Mouse (Mus musculus) neural tube, embryonic 14.5 days (tissue): ENCODE data around the gene Vmn1r155. TPM values are rescaled to one million over a fixed set of nuclear protein-coding genes. Genes with fewer than 3 reads are reported as not detected.
"Not testable (repeated sequence)": the region's sequence is repeated elsewhere in the genome, so short reads cannot be mapped to it uniquely, and the experiment has no call there.

ENCODE experiments used
- ATAC-seq: fragments of 200-750 bp; cut with Nextera tagmentation; 2 replicates; pipeline ENCODE4 v1.8.0; 2017; ENCODE audit warnings: low read depth, mild to moderate bottlenecking, moderate TSS enrichment, moderate library complexity
- H3K27ac ChIP-seq: fragments of 300-500 bp; sonication (generic); 2 replicates; pipeline ENCODE4 v1.5.1; 2014; ENCODE audit warnings: low read depth, mild to moderate bottlenecking, control low read depth, low read length, moderate library complexity, mixed read lengths
- H3K27me3 ChIP-seq: fragments of 300-500 bp; sonication (generic); 2 replicates; pipeline ENCODE4 v1.6.1; 2014; ENCODE audit warnings: low read length; ENCODE audit not compliant: control insufficient read depth, insufficient read depth
- H3K36me3 ChIP-seq: fragments of 300-500 bp; sonication (generic); 2 replicates; pipeline ENCODE4 v1.6.1; 2014; ENCODE audit warnings: low read length, mixed read lengths; ENCODE audit not compliant: control insufficient read depth, insufficient read depth
- H3K4me1 ChIP-seq: fragments of 300-500 bp; sonication (generic); 2 replicates; pipeline ENCODE4 v1.6.1; 2014; ENCODE audit warnings: low read length; ENCODE audit not compliant: control insufficient read depth, insufficient read depth
- H3K4me2 ChIP-seq: fragments of 300-500 bp; sonication (generic); 2 replicates; pipeline ENCODE4 v1.6.1; 2014; ENCODE audit warnings: mild to moderate bottlenecking, low read depth, low read length, control low read depth
- H3K4me3 ChIP-seq: fragments of 300-500 bp; sonication (generic); 2 replicates; pipeline ENCODE4 v1.5.1; 2014; ENCODE audit warnings: low read depth, low read length, control low read depth, mixed read lengths
- H3K9ac ChIP-seq: fragments of 300-500 bp; sonication (generic); replicated peaks from 2 replicates; pipeline ENCODE4 v1.6.1; 2014; ENCODE audit warnings: low read depth, mild to moderate bottlenecking, control low read depth, low read length, mixed read lengths
- H3K9me3 ChIP-seq: fragments of 300-500 bp; sonication (generic); 2 replicates; pipeline ENCODE4 v1.6.1; 2016; ENCODE audit warnings: low read length; ENCODE audit not compliant: control insufficient read depth
- WGBS: fragments of 180-500 bp; shearing (Covaris S2); extraction: QIAGEN DNeasy Blood & Tissue Kit; methylation state at CpG from one replicate; pipeline ENCODE4 v1.1.7; 2014; 5-methylcytosine and 5-hydroxymethylcytosine counted together
- polyA plus RNA-seq: library from polyadenylated mRNA; unstranded; fragments of >200 nt; fragmentation: Nextera tagmentation; extraction: Ambion mirVana; gene quantifications from 2 replicates; pipeline ENCODE4 v1.2.1, GENCODE M21; 2014

The Vmn1r155 gene
- polyA plus RNA-seq = not detected in 2 replicates

DNA sequence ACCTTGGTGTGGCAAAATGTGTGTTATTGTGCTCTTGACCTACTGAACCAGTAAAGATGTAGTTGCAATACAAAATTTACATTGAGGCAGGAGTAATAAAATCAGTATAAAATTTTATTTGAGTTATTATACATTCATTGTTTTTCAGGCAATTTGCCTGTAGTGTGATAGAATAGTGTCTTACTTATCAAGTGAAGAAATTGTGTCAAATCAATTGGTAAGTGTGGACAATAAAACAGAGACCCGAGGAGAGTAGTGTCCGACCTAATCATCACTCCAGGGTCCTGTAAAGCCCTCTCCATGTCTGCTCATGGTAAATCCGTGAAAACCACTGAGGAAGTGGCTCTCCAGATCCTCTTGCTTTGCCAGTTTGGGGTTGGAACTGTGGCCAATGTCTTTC lies at the start of gene Vmn1r155:
Gene Vmn1r155, plus strand, starts transcription at position 301 of the 400 bp plus-strand sequence.
- no CpG with 5 or more reads among the region's 3 CpGs for WGBS
- not testable (repeated sequence) for H3K27ac ChIP-seq, H3K27me3 ChIP-seq, H3K36me3 ChIP-seq, ATAC-seq, H3K9me3 ChIP-seq, H3K9ac ChIP-seq, H3K4me1 ChIP-seq, H3K4me3 ChIP-seq, H3K4me2 ChIP-seq

GRCm38 (mm10) chr7:22692217-22692616 lies 34.4 kb downstream of the Vmn1r155 start, which contains the start of gene Gm8693:
Gm8693 (minus strand) TSS chr7:22692317.
- not testable (repeated sequence) for H3K4me2 ChIP-seq, ATAC-seq, H3K36me3 ChIP-seq, H3K4me1 ChIP-seq, H3K27me3 ChIP-seq, H3K4me3 ChIP-seq, H3K9me3 ChIP-seq, H3K9ac ChIP-seq, H3K27ac ChIP-seq
- no CpG with 5 or more reads among the region's 2 CpGs for WGBS

Other genes with a start within 250 kb of the Vmn1r155 start
- gene Vmn1r148, start 244.4 kb upstream of the Vmn1r155 start, polyA plus RNA-seq = not detected in 2 replicates
- gene Vmn1r149, start 219.8 kb upstream of the Vmn1r155 start, polyA plus RNA-seq = not detected in 2 replicates
- gene Gm10665, start 193.9 kb upstream of the Vmn1r155 start, polyA plus RNA-seq = not detected in 2 replicates
- not detected in 2 replicates for gene Vmn1r151, start 158.3 kb upstream of the Vmn1r155 start, polyA plus RNA-seq
- gene Vmn1r152, start 135.1 kb upstream of the Vmn1r155 start, polyA plus RNA-seq = not detected in 2 replicates
- gene Gm8677, start 123.1 kb upstream of the Vmn1r155 start, polyA plus RNA-seq = not detected in 2 replicates
- gene Gm4201, start 92.7 kb upstream of the Vmn1r155 start, polyA plus RNA-seq = not detected in 2 replicates
- not detected in 2 replicates for gene Gm4565, start 69.9 kb upstream of the Vmn1r155 start, polyA plus RNA-seq
- gene Gm8693, start 34.3 kb downstream of the Vmn1r155 start, polyA plus RNA-seq = not detected in 2 replicates
- not detected in 2 replicates for gene Gm4567, start 61.7 kb downstream of the Vmn1r155 start, polyA plus RNA-seq
- gene Vmn1r157, start 103.7 kb downstream of the Vmn1r155 start, polyA plus RNA-seq = not detected in 2 replicates
- gene Vmn1r158, start 132.8 kb downstream of the Vmn1r155 start, polyA plus RNA-seq = not detected in 2 replicates
- gene Vmn1r159, start 185.6 kb downstream of the Vmn1r155 start, polyA plus RNA-seq = not detected in 2 replicates
- not detected in 2 replicates for gene Vmn1r160, start 213.2 kb downstream of the Vmn1r155 start, polyA plus RNA-seq